Mouse (Mus musculus): Measurements from ENCODE around the gene Fitm1.

The Fitm1 gene

DNA sequence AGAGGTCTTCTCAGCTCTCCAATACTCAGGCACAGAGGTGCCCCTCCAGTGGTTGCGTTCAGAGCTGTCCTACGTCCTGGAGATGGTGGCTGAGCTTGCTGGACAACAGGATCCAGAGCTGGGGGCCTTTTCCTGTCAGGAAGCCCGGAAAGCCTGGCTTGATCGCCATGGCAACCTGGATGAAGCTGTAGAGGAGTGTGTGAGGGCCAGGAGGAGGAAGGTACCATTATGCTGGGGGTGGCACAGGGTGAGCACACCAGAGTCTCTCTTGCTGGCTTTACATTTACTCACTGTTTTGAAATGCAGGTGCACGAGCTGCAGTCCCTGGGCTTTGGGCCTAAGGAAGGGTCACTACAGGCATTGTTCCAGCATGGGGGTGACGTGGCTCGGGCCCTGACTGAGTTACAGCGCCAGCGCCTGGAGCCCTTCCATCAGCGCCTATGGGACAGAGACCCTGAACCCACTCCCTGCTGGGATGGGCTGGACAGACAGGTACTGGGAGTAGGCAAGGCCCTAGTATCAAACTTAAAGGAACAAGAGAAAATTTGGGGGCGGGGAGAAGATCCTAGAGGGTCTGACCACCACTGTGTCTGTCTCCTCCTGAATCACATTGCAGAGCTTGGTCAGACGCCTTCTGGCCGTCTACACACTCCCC, 20.7 kb downstream of the Fitm1 start:
- no peak for DNase-seq (ENCODE audit: low read depth, low spot score)

DNA sequence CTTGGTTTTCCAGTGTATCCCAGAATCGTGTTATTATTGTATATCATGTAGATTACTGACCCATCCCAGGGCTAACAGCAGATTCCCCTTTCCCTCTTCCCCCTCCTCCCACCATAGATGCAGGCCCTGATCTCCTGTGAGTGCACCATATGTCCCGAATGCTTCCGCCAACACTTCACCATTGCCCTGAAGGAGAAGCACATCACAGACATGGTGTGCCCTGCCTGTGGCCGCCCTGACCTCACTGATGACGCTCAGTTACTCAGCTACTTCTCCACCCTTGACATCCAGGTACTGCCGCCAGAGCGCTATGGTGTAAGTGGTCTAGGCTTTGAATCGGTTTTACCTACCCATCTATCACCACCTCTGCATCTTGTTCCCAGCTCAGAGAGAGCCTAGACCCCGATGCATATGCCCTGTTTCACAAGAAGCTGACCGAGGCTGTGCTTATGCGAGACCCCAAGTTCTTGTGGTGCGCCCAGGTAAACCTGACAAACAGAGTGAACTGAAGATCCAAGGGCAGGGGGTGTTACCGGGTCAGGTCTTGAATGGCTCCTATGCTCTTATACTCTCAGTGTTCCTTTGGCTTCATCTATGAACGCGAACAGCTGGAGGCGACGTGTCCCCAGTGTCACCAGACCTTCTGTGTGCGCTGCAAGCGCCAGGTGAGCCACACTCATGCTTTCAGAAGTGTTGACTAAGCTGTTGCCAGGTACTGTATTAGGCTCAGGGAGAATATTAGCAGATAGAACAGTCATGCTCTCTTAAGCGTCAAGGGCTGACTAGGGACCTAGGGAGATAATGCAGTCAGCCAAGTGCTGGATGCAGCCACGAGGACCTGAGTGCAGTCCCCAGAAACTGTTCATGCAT, 23.3 kb downstream of the Fitm1 start:
- DNase-seq (ENCODE audit: low read depth, low spot score) = no peak

DNA sequence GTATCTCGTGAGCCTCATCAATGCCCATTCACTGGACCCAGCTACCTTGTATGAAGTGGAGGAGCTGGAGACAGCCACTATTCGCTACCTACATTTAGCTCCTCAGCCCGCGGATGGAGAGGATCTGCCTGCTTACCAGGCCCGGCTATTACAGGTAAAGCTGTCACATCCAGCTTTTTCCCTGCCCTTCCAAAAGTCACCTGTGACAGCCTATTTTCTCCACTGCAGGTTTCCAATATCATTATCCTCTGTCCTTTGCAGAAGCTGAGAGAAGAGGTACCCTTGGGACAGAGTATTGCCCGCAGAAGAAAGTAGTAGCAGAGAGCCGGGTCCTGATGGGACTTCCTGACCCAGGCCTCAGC, 27.8 kb downstream of the Fitm1 start, which contains the start of gene Irf9:
TSS of gene Irf9 (plus strand) at position 301 of the 362 bp plus-strand sequence.
- DNase-seq (ENCODE audit: low read depth, low spot score) = no peak

GRCm38 (mm10) chr14:55603633-55604576, 28.5 kb downstream of the Fitm1 start:
- peak; percentile 60 for DNase-seq (ENCODE audit: low read depth, low spot score)

DNA sequence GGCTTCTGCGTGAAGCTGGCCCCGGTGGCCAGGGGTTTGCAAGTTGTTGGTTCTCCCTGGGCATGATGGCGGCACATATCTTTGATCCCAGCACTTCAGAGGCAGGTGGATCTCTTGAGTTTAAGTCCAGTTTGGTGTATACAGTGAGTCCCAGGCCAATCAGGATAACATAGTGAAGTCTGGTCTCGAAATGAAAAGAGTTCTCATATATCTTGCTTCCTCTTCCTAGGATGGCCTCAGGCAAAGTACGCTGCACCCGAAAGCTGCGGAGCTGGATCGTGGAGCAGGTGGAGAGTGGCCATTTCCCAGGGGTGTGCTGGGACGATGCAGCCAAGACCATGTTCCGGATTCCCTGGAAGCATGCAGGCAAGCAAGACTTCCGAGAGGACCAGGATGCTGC, 29.4 kb downstream of the Fitm1 start:
- no peak for DNase-seq (ENCODE audit: low read depth, low spot score)

GRCm38 (mm10) chr14:55605743-55606459, 30.5 kb downstream of the Fitm1 start:
- DNase-seq (ENCODE audit: low read depth, low spot score) = no peak

DNA sequence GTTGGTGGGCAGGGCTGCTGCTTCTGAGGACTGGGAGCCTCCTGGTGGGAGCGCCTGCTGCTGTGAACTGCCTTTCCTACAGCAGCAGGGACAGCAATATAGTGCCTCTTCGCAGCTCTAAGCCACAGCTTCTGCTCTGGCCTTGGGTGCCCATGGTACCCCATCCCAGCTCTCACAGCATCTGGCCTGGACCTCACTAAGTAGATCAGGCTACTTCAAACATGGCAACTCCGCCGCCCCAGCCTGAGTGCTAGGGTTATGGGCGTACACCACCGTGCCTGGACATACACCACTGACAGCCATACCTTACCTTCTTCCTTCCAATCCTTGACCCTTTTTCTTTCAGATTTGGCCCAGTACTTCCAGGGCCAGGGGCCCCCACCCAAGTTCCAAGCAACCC, 32.9 kb downstream of the Fitm1 start:
- DNase-seq (ENCODE audit: low read depth, low spot score) = no peak

- DNase-seq (ENCODE audit: low read depth, low spot score) = no peak
Observed at GRCm38 (mm10) chr14:55613346-55613745, 37.9 kb downstream of the Fitm1 start.

DNA sequence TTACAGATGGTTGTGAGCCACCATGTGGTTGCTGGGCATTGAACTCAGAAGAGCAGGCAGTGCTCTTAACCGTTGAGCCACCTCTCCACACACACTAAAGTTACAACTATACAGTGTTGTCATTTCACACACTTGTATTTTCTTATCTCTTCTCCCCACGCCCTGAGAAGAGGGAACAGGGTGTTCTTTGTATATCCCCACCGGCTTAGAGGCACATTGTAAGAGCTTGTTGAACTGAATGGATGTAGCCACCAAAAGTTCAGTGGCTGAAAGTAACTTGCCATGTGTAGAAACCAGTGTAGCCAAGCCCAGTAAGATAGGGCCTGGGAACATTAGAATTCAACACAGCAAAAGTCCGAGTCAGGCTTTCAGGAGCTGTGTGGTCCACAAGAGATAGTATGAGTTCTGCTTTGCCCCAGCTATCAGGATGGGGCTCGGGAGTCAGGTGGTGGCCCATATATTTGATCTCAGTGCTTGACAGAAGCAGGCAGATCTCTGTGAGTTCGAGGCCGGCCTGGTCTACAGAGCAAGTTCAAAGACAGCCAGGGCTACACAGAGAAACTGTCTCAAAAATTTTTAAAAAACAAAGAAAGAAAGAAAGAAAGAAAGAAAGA, 39.3 kb downstream of the Fitm1 start:
- no peak for DNase-seq (ENCODE audit: low read depth, low spot score)

GRCm38 (mm10) chr14:55615876-55616275, 40.5 kb downstream of the Fitm1 start:
- no peak for DNase-seq (ENCODE audit: low read depth, low spot score)

DNA sequence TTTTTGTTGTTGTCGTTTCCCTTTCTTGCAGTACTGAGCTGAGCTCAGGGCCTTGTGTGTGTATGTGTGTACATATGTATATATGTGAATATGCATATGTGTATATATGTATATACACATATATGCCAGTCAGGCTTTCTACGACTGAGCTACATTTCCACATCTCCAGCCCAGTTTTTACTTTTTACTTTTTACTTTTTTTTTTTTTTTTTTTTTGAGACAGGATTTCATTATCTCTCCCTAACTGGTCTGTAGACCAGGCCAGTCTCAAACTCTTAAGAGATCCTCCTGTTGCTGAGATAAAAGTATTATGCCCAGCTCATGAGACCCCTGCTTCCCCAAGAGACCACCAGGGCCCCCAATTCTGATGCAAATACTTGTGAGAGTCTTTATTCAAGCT, 41.4 kb downstream of the Fitm1 start:
- no peak for DNase-seq (ENCODE audit: low read depth, low spot score)

DNA sequence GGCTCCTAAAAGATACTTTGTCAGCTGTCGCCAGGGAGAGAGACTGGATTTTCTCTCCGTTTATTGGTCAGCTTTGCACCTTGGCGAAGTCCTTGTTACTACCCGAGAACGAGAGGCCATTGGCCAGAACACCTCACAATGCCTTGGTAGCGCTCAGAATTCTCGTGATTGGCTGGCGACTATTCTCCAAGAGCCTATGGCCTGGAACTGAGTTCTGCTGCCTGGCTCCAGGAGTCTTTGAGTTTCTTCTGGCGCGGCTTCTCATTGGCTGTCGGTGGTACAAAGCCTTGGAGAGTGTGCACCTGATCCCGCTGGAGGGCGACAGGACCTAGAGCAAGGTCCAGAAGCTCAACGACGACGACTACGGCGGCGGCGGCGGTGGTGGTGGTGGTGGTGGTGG, 42.4 kb downstream of the Fitm1 start, which contains the start of gene Rec8:
TSS of gene Rec8 (plus strand) at position 216 of the 400 bp plus-strand sequence.
- no peak for DNase-seq (ENCODE audit: low read depth, low spot score)

- DNase-seq (ENCODE audit: low read depth, low spot score) = no peak
Observed at GRCm38 (mm10) chr14:55618486-55619195, 43.2 kb downstream of the Fitm1 start.

All from retina, adult 2 months (tissue).